Mouse (Mus musculus) spleen, adult 12 weeks (tissue): Measurements from ENCODE around the gene Unc119b.
"Not testable (repeated sequence)": the region's sequence is repeated elsewhere in the genome, so short reads cannot be mapped to it uniquely, and the experiment has no call there.

ENCODE experiments used
- DNase-seq: peaks from one replicate; pipeline ENCODE4 v3.0.0; 2022; ENCODE audit warnings: low spot score

Gene Unc119b

DNA sequence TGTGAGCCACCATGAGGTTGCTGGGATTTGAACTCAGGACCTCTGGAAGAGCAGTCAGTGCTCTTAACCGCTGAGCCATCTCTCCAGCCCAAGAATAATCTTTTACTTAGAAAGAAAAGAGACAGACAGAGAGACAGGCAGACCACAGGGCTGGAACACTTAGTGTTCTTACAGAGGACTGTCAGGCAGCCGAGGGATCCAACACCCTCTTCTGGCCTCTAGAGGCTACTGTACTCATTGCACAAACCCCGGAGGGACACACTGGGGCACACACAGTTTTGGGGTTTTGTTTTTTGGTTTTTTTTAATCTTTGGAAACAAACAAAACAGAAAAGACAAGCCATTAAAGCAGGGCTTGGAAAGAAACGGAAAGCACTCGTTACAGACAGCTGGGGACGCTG lies 5.4 kb downstream of the Unc119b start:
- DNase-seq = no peak

DNA sequence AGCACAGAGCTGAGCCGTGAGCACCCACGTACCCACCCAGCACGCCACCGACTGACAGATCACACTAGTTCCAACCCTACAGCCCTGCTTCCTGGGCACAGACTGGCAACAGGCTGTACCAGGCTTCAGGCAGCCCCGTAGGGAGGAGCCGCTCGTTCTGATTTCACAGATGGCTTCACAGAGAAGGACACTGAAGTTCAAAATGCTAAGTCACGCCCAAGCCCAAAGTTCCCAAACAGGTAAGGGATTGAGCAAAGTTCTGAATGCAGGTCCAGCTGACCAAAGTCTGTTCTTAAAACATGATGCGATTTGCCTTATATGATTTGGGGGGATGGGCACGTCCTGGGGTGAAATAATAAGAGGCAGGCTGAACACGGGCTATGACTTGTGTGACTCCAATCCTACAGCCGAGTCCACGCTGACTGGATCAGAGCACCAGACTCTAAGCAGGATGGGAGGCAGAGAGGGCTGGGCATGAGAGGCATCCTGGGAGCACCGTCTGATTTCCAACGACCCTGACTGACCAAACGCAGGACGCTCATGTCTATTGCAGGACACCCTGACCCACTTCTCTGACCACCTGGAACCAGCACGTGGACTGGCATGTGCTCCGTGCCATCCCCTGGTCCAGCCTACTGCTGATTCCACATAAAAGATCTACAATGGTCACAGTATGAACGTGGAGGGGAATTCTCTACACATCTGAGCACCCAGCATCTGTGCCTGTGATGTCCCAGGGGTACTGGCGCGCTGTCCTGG lies 7.2 kb downstream of the Unc119b start:
- DNase-seq = no peak

DNA sequence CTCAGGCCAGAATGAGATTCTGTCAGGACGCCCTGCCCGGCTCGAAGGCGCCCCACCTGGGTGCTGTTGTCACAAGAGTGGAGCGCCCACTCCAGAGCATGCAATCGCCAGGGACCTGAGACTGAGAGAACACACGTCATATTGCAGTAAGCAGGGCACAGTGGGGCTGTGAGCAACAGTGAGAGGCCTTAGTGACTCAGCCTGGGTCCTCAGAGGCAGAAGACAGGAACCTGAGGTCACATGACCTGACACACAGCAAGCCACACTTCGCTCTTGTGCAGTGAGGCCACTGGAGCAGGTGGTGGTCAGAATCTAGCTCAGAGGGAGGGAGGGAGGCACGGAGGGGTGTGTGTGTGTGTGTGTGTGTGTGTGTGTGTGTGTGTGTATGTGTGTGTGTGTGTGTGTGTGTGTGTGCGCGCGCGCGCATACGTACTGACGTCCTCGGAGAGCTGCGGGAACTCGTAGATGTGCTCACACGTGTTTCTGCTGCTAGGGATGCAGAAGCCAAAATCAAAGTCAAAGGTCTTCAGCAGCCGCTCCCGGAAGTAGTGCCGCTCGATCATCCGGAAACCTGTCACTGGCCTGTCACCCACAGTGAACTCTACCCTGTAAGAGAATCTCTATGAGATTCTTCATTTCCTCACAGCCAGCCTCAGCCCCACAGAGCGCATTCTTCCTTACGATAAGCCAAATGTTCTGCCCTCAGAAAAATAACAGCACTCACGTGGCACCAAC lies 8.0 kb downstream of the Unc119b start:
- no peak for DNase-seq

DNA sequence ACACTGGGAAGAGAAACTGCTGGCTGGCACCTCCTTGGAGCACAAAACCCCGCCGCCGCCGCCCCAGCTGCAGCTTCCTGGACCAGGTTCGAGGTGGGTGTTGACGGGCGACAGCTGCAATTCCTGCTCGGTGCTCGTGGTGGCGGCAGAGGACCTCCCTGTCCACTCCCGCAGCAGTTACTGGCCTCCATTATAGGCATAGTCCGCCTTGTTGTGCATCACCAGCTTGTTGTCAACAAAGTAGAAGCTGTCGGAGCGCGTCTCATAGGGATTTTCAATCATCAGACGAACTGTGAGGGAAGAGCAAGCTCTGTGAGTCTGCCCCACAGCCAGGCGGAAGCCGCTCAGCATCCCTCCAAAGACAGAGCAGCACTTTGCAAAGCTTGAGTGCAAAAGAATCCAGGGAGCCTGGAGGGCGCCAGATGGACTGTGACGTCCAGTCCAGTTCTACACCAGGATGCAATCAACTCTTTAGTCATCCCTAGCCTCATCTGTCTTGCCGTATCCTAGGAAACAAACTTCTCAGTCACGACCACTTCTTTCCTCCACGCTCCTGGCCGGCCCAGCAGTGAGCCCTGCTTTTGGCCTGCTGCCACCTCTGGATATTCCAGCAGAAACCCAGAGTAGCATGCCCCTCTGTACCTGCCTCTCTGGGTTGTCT lies 9.4 kb downstream of the Unc119b start:
- DNase-seq = peak; percentile 61

DNA sequence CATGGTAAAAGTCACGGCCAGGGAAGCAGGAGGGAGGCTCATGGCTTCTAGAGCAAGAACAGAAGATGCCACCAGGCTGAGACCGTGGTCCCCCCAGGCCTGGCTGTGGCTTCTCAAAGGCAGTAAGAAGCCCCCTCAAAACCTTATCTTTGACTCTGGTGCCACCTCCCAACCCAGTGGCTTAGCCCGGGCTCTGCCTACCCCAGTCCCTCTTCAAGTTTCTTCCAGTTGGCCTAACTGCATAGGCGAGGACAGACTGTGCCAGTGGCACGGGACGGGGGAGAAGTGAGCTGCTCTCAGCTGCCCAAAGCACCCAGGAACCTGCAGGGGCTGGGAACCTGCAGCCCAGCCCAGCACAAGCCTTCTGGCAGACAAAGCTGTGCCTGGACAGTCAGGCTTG lies 10.1 kb downstream of the Unc119b start:
- no peak for DNase-seq

DNA sequence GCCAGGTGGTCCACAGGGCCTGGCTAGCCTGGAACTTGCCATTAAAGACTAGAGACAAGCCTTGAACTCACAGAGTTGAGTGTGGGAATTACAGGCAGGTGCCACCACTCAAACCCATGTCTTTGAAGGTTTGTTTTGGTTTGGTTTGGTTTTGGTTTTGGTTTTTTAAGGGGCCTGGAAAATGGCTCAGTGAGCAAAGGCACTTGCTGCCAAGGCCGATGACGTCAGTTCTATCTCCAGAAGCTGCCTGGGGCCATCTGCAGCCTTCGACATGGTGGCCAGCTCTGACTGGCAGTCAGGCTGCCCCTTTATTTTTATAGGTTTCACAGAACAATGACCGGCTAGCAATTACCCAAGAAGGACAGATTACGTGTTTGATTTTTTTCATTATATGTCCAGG lies 13.8 kb downstream of the Unc119b start:
- DNase-seq = no peak

DNA sequence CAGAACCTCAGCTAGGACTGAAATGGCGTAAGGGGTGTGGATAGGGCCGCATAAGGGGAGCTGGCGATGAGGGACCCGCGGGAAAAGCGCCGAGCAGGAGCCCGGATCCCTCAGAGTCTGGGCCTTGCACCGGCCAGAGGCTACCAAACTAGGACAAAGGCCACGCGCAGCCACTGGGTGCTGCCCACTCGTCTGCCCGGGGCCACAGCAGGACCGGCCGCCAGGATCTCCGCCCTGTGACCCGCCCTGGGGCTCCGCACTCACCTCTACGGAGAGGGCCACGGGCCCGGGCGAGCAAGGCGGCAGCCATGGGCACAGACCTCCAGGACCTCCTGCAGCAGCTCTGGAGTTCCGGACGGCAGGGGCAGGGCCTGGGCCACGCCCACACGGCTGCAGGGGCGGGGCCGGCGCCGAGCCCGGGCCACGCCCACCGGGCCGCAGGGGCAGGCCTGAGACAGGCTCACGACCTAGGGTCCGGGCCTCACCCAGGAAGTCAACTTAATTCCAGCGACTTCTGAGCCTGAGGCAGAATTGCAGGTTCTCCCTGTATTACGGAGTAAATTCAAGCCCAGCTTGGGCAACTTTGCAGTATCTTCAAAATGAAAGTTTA lies 15.7 kb downstream of the Unc119b start, which contains the start of gene Acads:
TSS of gene Acads (minus strand) at position 386 of the 610 bp plus-strand sequence.
- DNase-seq = peak; percentile 84

DNA sequence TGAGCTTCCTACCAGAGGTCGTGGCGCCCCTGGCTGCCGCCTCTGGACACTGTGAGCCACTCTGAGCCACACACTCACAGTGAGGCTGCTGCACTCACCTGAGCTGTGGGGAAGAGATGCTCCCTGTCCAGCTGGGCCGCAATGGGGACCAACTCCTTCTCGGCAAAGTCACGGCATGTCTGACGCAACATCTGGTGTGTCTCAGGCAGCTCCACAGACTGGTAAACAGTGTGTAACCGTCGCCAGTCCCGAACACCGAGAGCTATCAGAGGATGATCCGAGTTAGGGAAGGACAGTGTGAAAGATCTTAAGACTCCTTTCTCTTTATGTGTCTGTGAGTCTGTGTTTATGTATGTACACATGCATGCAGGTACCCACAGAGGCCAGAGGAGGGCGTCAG lies 17.3 kb downstream of the Unc119b start:
- DNase-seq = no peak

DNA sequence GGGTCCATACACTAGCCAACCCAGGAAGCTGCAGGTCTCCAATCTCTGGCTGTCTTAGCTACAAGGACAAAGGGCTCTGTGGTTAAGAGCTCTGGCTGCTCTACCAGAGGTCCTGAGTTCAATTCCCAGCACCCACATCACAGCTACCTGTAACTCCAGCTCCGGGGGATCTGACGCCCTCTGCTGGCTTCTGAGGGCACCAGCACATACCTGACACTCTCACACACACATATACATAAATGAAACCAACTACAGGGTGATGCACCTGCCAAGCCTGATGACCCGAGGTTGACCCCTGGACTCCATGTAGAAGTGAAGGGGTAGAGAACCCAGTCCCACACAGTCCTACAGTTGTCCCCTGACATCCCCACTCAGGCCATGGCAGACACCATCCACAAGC lies 18.3 kb downstream of the Unc119b start:
- no peak for DNase-seq

DNA sequence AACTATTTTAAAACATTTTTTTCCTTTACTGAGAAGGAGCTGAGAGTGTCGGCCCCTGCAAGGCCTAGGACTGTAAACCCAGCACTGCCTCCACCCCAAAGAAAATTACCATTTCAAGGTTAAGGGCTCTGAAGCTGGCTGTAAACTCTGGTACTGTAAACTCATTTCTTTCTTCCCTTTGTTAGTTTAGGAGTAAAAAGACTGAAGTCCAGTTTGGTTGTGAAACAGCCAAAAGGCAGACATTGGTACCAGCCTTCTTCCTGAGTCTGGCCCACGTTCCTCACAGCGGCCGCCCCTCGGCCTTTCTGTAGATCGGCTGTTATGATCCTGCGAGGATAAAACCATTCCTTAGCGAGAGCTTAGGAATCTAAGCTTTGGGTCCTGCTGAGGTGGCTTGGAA lies 20.3 kb downstream of the Unc119b start:
- DNase-seq = no peak

DNA sequence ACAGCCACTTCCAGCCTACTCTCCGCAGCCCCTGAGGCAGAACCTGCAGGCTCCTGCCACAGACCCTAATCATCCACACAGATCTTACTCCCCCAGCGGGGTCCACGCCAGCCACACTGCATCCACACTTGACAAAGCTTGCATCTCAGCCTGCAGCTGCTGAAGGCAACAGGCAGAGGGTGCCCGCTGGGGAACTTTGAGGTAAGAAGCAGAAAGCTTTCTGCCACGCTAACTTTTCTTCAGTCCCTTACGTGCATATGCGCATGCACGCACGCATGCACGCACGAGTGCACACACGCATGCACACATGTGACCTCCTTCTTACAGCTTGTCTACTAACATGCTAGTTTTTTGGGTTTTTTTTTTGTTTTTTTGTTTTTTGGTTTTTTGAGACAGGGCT lies 21.5 kb downstream of the Unc119b start:
- DNase-seq = no peak

DNA sequence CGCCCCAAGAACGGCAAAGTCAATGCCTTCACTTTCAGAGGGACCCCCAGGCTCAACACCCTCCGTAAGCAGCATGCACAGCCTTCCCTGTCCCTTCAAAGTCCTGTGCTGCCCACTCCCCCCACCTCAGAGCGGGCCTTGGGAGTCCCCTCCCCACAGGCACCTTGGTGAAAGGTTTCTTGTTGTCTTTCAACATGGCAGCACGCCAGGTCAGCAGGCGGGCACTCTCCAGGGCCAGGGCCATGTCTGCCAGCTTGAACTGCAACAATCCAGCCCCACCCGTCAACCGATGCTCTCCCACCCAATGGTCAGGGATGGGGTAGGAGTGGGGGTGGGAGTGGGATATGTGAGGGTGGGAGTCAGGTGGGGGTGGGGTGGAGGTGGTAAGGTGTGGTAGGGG lies 23.6 kb downstream of the Unc119b start:
- no peak for DNase-seq

DNA sequence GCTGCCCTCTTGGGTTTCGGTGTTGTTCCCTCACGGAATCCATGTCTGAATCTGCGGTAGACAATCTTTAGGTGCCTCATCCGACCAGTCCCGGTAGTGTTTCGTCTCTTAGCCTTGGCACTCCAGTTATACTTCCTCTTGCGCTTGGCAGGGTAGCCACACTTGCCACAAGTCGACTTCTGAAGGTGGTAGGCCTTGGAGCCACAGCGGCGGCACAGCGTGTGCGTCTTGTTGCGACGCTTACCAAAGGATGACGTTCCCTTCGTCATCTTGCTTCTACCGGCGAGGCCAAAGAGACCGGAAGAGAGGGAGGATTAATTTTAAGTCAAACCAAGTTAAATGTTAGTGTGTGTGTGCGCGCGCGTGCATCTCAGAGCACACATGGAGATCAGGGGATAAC lies 31.5 kb downstream of the Unc119b start:
- DNase-seq = not testable (repeated sequence)

DNA sequence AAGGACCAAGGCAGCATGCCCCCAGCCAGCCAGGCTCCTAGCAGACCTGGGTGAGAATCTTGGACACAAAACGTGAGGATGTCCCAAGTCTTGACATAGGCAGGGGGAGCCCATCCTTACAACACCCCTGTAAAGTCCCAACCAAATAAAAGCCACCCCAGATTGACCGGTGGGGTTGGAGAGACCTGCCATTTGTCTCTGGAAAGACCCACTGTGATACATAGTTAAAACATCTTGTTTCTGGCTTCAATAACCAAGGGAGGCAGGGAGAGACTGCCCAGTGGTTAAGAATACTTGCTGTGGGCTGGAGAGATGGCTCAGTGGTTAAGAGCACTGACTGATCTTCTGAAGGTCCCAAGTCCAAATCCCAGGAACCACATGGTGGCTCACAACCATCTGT lies 32.5 kb downstream of the Unc119b start:
- DNase-seq = no peak

DNA sequence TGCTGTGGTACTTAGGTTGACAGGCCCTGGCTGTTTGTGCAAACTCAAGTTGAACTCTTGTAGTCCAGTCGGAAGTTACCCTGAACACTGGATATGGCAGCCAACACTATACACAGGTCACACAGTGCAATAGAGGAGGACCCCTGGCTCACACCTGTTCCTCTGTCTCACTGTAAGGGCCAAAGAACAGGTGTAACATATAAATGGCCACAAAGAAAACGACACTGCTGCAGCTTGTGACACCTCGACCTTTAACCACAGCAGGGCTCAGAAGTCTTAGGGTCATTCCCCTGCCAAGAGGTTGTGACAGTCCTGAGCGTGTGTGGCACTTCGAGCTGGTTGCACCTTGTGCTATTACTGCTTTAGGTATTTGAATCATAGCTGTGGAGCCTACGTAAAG lies 34.3 kb downstream of the Unc119b start:
- DNase-seq = no peak

DNA sequence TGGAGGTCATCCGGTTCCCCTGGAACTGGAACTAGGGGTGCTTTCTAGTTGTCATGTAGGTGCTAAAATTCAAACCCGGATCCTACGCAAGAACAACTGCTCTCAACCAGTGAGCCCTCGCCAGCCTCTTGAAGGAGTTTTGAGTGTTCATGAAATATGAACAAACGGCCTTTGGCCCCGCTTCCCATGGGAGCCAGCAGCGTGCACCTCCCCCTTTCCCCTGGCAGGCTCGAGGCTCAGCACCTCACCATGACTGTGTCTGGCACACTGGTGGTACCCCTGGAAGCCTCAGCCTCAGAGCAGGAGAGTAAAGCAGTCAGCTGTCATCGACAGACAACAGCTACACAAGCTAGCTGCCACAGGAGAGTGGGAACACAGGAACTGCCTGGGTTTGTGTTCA lies 34.8 kb downstream of the Unc119b start:
- DNase-seq = no peak

DNA sequence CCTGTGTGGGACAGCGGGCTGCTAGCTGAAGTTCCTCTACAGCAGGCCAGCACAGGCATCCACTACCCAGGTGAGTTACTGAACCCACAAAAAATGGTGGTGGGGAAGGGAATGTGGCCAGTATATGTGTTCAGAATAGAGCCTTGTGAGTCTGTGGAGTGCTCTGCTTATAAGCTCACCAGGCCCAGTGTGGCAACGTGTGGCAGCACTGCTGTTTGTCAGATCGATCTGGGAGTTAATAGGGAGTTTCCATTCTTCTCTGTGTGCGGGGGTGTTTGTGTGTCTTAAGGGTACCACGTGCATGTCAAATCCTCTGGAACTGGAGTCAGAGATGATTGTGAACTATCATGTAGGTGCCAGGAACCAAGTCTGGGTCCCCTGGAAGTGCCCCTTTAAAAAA lies 35.2 kb downstream of the Unc119b start:
- no peak for DNase-seq

DNA sequence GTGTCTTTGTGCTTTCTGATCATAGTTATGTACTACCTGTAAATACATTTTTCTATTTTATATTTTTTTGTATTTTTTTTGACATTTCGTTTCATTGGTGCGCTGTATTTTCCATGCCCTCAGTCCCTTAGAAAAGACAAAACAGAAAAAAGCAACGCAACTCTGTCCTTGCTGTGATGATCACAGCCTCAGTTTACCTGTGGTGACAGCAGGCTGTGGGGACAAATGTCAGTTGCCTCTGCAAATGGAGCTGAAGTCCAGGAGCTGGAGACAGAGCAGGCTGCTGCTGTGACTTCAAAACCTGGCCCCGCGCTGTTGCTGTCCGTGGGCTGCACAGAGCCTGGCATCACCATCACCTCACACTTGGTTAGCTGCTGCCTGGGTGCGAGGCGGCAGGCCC lies 36.6 kb downstream of the Unc119b start, which contains the start of gene Gm10401:
TSS of gene Gm10401 (minus strand) at position 101 of the 400 bp plus-strand sequence.
- DNase-seq = no peak

DNA sequence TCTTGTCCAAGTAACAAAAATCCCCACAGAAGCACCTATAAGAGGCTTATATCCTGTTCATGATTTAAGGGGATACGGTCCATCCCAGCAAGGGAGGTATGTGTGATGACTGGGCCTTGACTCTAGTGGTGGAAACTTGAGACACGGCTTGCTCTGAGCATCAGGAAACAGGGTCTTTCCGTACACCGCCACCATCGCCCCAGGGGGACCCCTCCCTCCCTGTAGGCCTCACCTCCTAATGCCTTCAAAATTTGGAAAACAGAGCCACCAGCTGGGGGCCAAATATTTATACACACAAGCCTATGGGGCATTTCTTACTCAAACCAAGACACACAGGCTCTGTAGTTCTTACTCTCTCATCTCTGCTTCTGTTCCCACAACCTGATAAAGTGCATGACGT lies 43.0 kb downstream of the Unc119b start:
- DNase-seq = no peak

DNA sequence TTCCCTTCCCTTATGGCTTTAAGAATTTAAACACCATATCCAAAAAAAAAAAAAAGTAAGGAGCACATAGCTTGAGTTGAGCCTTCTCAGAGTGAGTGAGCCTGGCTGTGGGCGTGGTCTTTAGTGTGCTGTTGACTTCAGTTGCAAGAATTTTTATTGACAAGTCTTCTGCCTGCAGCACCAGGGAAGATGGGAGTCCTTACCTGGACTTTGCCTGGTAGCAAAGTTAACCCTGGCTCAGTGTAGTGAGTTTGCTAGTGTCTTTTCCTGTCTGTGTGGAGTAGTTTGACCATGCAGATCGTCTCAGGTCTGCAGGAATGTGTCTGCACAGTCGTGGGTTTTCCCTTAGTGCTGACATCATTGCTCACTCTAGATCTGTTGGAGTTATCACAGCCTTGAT lies 43.8 kb downstream of the Unc119b start:
- DNase-seq = no peak

DNA sequence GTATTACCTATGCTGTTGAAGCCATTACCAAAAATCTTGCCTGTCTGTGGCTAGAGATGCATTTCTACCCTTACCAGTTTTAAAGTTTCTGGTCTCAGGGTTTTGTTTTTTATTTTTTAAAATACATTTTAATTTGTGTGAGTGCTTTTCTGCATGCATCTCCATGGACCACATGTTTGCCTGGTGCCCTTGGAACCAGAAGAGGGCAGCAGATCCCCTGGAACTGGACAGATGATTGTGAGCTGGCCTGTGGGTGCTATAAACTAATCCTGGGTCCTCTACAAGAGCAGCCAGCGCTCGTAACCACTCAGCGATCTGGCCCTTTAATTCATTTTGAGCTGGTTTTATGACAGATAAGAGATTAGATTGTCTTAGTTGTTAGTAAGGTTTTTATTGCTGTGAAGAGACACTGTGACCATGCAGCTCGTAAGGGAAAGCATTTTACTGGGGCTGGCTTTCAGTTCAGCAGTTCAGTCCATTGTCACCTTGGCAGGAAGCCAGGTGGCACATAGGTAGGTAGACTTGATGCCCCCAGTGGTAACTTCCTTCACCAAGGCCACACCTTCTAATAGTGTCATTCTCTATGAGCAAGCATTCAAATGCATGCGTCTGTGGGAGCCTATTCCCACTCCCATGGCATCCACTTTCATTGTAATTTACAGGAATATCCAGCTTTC lies 45.0 kb downstream of the Unc119b start:
- DNase-seq = no peak

DNA sequence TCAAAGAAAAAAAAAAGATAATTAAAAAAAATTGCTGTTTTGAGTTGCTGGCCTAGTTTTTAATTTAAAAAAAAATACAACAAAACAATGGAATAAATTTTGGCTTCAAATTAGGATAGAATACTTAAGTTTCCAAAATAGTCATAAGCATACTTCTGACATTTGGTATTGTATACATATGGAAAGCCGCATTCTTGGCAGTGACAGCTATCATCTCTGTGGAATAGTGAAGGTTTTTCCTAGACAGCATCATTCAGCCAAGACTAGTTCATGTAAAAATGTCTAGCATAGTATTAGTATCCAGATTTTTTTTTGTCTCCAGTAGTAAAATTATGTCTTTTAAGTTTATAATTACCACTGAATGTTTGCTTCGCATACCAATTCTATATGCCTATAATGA lies 49.1 kb downstream of the Unc119b start:
- no peak for DNase-seq
